Mouse (Mus musculus): Measurements from ENCODE around the gene Lrrc74a. TPM values are rescaled to one million over a fixed set of nuclear protein-coding genes. Genes with fewer than 3 reads are reported as not detected.

Lrrc74a gene
- not detected for total RNA-seq (2021)
- long read RNA-seq, experiment 1, result 0 reads
- long read RNA-seq, experiment 2, result 0 reads

- DNase-seq (ENCODE audit: low spot score in 2 of 2), result no peak
Measured at GRCm38 (mm10) chr12:86734319-86734810, at the start of gene Lrrc74a. Gene Lrrc74a, plus strand, starts transcription at chr12:86734369.

- no peak for DNase-seq (ENCODE audit: low spot score in 2 of 2)
Measured at GRCm38 (mm10) chr12:86685275-86685674, 48.9 kb upstream of the Lrrc74a start.

- DNase-seq (ENCODE audit: low spot score in 2 of 2), result no peak
Measured at GRCm38 (mm10) chr12:86686551-86687330, 47.4 kb upstream of the Lrrc74a start.

GRCm38 (mm10) chr12:86687445-86687955, 46.7 kb upstream of the Lrrc74a start:
- no peak for DNase-seq (ENCODE audit: low spot score in 2 of 2)

- no peak for DNase-seq (ENCODE audit: low spot score in 2 of 2)
Measured at GRCm38 (mm10) chr12:86687971-86688573, 46.1 kb upstream of the Lrrc74a start.

GRCm38 (mm10) chr12:86688917-86689316, 45.3 kb upstream of the Lrrc74a start:
- DNase-seq (ENCODE audit: low spot score in 2 of 2), result no peak

GRCm38 (mm10) chr12:86690700-86691485, 43.3 kb upstream of the Lrrc74a start:
- no peak for DNase-seq (ENCODE audit: low spot score in 2 of 2)

- DNase-seq (ENCODE audit: low spot score in 2 of 2), result no peak
Measured at GRCm38 (mm10) chr12:86692471-86693356, 41.5 kb upstream of the Lrrc74a start.

- DNase-seq (ENCODE audit: low spot score in 2 of 2), result no peak
Measured at GRCm38 (mm10) chr12:86693389-86693788, 40.8 kb upstream of the Lrrc74a start.

- DNase-seq (ENCODE audit: low spot score in 2 of 2), result no peak
Measured at GRCm38 (mm10) chr12:86694441-86694840, 39.7 kb upstream of the Lrrc74a start.

- no peak for DNase-seq (ENCODE audit: low spot score in 2 of 2)
Measured at GRCm38 (mm10) chr12:86697996-86698395, 36.2 kb upstream of the Lrrc74a start.

GRCm38 (mm10) chr12:86698537-86698936, 35.6 kb upstream of the Lrrc74a start:
- no peak for DNase-seq (ENCODE audit: low spot score in 2 of 2)

GRCm38 (mm10) chr12:86699965-86700926, 33.9 kb upstream of the Lrrc74a start:
- DNase-seq (ENCODE audit: low spot score in 2 of 2), result no peak

- no peak for DNase-seq (ENCODE audit: low spot score in 2 of 2)
Measured at GRCm38 (mm10) chr12:86700927-86701310, 33.2 kb upstream of the Lrrc74a start.

GRCm38 (mm10) chr12:86701491-86701890, 32.7 kb upstream of the Lrrc74a start:
- no peak for DNase-seq (ENCODE audit: low spot score in 2 of 2)

GRCm38 (mm10) chr12:86702690-86703089, 31.5 kb upstream of the Lrrc74a start:
- no peak for DNase-seq (ENCODE audit: low spot score in 2 of 2)

- no peak for DNase-seq (ENCODE audit: low spot score in 2 of 2)
Measured at GRCm38 (mm10) chr12:86705843-86706242, 28.3 kb upstream of the Lrrc74a start.

- no peak for DNase-seq (ENCODE audit: low spot score in 2 of 2)
Measured at GRCm38 (mm10) chr12:86714026-86714425, 20.1 kb upstream of the Lrrc74a start.

- DNase-seq (ENCODE audit: low spot score in 2 of 2), result peak; percentile 63 to 74
Measured at GRCm38 (mm10) chr12:86715401-86715800, 18.8 kb upstream of the Lrrc74a start.

Data from gastrocnemius, postnatal 4 days (tissue).